Mouse (Mus musculus) heart, postnatal 10 days (tissue): ENCODE measurements around the gene Pcbp4. TPM values are rescaled to one million over a fixed set of nuclear protein-coding genes. Genes with fewer than 3 reads are reported as not detected.

ENCODE experiments used
- DNase-seq, 2 experiments: peaks; one replicate each; pipeline ENCODE4 v3.0.0; 2021
- intact Hi-C: fragments of 180-260 bp; cut with DNase I; formaldehyde crosslinking; loops from one replicate; pipeline ENCODE4 v1.15.1; 2025
- total RNA-seq, 2 experiments: library from RNA; stranded (reverse); gene quantifications; 2 replicates each; pipeline ENCODE4 v1.2.3; 2021

The Pcbp4 gene
- total RNA-seq, 2 experiments from 2014 or later: 77.4 to 89.6 TPM

DNA sequence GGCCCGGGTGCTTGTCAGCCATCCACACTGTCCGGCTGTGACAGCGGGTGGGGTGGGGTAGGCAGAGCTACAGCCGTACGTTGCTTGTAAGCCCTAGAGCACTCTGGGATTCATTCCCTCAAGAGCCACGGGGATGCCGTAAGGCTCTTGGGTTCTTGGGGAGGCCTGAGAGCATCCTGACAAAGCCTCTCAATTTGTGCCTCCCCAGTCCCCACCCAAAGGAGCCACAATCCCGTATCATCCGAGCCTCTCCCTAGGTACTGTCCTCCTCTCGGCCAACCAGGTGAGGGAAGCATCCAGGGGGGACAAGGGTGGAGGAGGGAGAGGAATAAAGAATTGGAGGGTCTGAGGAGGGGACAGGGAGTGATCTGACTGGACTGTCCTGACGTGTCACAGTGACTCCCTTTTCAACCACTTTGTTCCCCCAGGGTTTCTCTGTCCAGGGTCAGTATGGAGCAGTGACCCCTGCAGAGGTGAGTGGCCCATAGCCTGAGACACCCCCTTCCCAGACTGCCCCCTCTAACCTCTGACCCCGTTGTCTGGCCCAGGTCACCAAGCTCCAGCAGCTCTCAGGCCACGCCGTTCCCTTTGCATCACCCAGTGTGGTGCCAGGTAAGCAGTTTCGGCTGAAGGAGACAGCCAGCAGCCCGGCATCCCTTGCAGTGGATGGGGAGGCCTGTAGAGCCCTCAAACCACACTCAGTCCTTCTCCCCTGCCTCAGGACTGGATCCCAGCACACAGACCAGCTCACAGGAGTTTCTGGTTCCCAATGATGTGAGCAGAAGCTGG lies 8.7 kb downstream of the Pcbp4 start:
- DNase-seq: no peak
- intact Hi-C loops: no loop called here

DNA sequence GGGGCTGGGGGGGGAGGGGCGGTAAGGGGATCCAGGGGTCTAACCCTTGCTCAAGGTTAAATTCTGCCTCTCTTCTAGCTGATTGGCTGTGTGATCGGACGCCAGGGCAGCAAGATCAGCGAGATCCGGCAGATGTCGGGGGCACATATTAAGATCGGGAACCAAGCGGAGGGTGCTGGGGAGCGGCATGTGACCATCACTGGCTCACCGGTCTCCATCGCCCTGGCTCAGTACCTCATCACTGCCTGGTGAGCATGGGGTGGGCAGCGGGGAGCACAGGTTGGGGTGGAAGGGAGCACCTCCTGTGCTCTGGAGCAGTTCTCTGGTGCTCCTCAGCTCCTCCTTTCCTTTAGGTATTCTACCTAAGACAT lies 9.3 kb downstream of the Pcbp4 start:
- no peak for DNase-seq
- intact Hi-C loops: no loop called here

DNA sequence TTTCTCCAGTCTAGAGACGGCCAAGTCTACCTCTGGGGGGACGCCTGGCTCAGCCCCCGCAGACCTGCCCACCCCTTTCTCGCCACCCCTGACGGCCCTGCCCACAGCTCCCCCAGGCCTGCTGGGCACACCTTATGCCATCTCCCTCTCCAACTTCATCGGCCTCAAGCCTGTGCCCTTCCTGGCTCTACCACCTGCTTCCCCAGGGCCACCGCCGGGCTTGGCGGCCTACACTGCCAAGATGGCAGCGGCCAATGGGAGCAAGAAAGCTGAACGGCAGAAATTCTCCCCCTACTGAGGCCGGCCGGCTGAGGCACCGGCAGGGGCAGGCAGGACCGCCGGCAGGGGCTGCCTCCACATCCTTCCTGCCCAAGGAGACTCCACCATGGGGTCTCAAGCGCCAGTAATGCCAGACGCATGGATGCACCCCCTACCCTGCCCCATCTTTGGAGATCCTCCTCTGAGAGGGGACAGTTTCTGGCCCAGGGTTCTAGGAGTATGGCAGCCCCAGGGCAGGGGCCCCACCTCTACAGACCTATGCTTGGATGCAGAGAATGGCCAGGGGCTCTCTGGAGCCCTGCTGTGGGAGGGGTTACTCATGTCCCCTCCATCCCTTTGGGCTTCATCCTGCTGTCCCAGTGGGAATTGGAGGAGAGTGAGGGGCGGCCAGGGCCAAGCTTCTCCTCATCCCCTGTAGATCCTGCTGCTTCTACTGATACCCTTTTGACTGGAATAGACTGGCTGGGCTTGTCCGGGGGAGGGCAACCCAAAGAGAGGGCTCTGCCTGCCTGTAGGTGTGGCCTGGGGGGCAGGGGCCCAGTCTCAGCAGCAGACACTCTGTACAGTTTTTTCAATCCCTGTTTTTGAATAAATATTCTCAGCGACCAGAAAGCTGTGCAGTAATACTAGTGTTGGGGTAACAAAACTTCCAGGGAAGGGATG lies 10.3 kb downstream of the Pcbp4 start:
- no peak for DNase-seq
- intact Hi-C loops: no loop called here

DNA sequence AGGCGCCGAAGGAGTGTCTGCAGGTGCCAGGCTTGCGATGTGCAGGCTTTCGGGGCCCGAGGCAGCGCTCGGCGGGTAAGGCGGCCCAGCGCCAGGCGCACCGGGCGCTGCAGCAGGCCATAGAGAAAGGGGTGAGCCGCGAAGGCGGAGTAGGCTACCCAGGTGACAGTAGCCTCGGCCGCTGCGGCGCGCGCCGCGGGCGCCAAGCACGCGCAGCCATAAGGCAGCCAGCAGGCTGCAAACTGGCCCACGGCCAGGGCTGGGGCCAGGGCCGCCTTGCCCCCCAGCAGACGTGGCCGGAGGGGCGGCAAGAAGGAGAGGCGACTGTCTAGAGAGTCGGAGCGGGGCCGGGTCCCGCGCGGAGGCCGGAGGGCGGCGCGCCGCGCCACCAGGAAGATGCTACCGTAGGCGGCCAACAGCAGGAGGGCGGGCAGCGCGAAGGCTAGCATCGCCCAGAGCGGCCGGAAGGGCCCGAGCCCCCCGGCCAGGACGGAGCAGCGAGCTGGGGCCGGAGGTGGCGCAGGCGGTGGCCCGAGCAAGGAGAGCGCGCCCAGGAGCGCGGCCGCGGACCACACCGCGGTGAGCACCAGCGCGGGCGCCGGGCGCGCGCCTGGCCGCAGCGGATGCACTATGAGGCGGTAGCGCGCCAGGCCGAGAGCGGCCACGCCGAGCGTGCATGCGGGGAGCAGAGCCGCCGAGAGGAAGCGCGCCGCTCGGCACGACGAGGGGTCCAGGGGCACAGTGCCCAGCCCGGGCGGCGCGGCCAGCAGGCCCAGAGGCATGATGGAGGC lies 11.9 kb downstream of the Pcbp4 start:
- intact Hi-C loops: no loop called here
- peak; percentile 66 to 67 for DNase-seq

DNA sequence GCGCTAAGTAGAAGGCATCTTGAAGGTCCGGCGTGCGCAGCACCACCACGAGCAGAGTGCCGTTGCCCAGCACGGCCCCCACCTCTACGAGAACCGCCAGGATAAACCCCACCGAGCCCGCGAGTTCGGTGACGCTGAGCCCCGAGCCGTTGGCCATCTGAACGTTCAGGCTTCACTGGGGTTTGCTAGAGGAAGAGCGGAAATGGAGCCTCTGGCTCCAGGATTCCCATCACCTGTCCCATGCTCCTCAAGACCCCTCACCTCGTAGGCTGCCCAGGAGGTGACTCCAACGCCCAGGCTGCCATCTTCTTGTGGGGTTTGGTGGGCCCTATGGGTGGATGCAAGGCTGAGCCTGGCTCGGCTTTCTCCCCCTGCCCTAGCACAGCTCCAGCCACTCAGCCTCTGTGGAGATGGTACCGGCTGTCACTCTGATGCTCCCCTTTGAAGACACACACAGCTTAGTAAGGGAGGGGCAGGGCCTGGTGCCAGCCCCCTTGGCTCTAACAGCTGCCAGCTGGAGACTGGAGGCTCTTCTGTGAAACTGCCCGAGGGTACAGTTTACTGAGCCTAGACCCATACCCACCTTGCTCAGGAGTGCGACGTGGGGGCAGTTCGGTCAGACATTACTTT lies 12.6 kb downstream of the Pcbp4 start, which contains the start of gene Gpr62:
Gene Gpr62 (minus strand): TSS at position 368 of the 630 bp plus-strand sequence.
- DNase-seq: peak in 1 of 2 experiments; percentile 31

DNA sequence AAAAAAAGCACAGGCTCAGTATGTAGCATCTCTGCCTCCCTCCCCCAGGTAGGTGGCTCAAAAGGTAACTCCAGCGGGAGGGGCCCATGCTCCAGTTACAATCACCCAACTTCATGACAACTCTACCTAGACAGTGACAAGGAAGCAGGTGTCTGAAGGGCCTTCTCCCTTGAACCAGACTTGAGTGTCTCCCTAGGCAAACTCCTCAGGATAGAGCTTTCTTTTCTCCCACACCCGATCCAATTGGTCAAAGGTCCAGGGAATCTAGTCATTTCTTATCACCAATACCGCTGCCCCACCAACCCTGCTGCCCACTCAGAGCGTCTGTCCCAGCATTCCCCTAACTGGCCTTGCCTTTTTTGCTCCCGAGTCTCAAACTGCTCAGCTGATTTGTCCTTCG lies 13.6 kb downstream of the Pcbp4 start:
- intact Hi-C loops: no loop called here
- DNase-seq: no peak

More for the DNA sequence above, 12.6 kb downstream of the Pcbp4 start, which contains the start of gene Gpr62:
- intact Hi-C loops: no loop called here

DNA sequence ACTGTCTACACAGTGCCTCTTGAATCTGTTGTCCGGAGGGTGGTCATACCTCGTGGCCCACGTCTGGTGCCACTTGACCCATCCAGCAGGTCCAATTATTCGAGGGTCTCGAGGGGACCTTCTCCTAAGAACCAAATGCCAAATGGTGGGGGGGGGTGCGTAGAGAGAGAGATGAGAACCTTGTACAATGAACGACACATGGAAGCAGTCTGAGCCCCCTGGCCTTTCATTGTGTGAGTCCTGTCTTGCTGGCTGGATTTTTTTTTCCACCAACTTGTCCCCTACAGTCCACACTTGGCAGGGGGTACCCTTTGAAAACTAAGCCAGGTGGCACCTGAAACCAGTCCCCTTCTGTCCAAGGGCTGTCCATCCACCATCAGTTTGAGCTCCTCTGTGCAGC lies 14.7 kb downstream of the Pcbp4 start:
- DNase-seq: no peak
- intact Hi-C loops: no loop called here

DNA sequence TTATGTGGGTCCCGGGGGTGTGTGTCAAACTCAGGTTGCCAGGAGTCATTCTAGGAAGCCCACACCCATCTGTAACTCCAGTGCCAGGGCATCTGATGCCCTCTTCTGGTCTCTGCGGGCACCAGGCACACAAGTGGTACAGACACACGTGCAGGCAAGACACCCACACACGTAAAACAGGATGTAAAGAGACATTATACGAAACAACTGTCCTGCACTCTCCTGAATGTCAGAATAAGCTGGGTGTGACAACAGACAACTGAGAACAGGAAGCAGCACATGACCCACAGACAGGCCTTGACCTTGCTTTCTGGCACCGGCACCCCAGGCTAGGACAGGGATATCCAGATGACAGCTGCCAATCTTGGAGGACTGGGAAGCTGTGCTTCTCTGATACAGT lies 16.2 kb downstream of the Pcbp4 start:
- intact Hi-C loops: no loop called here
- DNase-seq: no peak

DNA sequence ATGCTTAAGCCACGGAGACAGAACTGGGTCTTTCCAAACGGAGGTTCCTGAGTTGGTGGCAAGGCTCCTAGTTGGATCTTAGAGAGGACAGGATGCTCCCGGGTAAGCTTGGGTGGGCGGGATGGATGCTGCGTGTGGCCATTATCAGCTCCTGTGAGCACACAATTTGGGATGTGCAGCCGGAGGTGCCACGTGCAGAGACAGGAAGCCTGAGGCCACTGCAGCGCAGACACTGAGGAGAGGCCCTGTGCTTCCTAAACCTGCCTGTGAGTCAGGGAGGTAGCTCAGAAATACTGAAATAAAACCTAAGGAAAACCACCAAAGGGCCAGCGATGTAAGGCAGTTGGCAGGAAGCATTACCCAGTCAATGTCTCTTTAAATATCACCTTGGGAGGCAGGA lies 16.7 kb downstream of the Pcbp4 start:
- intact Hi-C loops: no loop called here
- no peak for DNase-seq

DNA sequence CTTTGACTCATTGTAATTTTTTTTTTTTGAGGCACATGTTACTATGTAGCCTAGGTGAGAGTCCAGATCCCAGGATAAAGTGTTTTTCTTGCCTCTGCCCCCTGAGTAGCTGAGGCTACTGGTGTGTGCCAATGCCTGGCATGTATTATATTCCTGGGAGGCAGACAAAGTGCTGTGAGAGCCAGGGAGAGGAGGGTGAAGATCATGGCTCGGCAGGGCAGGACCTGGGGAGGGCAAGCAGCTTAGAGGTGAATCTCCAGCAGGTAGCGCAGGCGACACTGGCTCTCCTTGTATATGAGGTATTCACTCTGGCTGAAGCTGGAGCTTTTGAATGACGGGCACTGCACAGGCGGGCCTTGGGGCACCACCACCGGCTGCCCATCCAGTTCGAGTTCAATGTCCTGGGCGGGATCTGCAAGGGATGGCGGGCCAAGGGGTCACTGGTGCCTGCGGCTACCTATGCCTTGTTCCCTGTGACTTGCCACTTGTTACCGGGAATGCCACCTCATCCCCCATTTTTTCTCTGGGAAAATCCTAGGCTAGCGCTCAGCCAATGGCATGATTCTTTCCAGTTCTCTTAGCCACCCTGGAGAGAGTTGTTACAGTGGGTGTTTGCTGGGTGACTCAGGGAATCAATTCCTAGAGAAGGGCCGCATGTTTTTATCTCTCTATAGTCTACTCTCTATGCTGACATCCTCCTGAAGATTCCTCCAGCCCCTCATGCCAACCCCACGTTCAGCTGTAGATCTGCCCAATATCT lies 18.1 kb downstream of the Pcbp4 start:
- DNase-seq: no peak
- intact Hi-C loops: no loop called here

DNA sequence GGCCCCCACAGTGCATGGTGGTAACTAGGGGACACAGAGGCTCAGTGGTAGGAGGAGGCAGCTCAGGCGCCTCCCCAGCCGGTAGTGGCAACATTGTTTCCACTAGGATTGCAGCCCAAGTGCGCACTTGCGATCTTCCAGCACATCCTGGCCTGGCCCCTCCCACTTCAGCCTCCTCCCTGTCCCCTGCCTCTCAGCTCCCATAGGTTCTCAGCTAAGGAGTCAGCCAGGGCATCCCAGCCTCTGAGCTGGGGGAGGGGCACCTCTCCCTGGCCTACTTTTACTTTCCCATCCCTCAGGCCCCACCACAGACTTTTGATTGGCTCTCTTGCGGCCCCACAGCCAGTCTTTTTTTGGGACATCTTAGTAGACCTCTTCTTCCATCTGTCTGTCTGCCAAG lies 18.8 kb downstream of the Pcbp4 start:
- intact Hi-C loops: loop anchor here (2.0 kb wide), 1 partner anchor 183 kb away; no protein-coding TSS in a partner anchor
- DNase-seq: peak; percentile 76 to 77

DNA sequence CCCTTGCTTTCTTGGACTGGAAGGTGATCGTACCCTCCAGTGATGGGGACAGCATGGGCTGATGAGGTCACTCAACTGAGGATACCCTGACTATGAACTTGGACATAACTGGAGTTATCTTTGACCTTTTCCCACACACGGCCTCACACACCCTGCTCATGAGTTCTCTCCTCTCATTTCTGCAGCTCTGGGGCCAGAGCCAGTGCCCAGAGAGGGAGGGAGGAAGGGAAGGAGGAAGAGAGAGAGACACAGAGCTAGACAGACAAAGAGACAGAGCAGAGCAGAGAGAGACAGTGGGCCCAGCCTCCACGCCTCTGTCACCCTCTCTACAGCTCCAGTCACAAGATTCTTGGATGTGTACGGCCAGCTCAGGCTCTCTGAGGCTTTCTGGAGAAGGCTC lies 19.2 kb downstream of the Pcbp4 start:
- no peak for DNase-seq
- intact Hi-C loops: loop anchor here (2.0 kb wide), 1 partner anchor 184 kb away; no protein-coding TSS in a partner anchor

DNA sequence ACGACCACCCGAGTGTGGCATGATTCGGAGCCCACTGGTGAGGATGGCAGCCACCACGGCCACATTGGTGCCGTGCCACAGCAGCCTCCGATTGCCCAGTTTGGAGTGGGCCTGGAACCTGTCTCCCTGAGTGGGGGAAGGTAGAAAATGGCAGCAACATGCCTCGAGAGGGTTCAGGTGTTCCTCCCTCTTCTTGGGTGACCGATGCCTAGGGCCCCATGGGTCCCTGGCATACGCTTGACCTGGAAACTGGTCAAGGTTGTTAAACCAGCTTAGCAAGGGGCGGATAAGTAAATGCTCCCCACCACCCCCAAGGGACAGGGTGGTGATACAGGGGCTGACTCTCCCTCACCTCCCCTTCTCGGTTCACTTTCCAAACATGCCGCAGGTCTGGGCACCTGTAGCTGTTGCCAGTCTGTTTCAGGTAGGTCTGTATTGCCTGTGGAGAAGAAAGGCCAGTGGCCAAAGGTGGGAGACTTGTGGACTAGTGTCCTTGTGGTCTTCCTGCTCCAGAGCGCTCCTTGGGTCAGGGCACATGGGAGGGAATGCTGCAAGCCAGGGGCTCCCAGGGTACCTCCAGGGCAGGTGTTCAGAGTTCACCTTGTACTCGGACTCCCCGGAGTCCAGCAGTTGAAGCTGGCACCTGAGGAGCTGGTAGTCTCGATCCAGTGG lies 20.1 kb downstream of the Pcbp4 start:
- DNase-seq: no peak
- intact Hi-C loops: loop anchor here (2.0 kb wide), 1 partner anchor 184 kb away; no protein-coding TSS in a partner anchor

DNA sequence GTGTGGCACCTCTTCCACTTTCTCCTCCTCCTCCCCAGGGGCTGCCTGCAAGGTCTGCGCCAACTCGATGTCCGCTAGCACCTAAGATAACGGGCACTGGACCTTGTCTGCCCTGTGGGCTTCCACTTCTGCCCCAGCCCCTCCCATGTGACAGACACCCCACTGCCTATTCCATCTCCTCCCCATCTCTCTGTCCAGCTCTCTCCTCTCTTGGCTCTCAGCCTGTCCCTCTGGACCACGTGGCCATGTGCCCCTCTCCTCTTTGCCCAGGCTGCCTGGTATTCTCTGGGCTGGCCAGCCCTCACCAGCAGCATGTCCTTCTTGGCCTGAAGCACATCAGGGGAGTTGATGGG lies 20.6 kb downstream of the Pcbp4 start:
- intact Hi-C loops: loop anchor here (2.0 kb wide), 1 partner anchor 185 kb away; no protein-coding TSS in a partner anchor
- no peak for DNase-seq

DNA sequence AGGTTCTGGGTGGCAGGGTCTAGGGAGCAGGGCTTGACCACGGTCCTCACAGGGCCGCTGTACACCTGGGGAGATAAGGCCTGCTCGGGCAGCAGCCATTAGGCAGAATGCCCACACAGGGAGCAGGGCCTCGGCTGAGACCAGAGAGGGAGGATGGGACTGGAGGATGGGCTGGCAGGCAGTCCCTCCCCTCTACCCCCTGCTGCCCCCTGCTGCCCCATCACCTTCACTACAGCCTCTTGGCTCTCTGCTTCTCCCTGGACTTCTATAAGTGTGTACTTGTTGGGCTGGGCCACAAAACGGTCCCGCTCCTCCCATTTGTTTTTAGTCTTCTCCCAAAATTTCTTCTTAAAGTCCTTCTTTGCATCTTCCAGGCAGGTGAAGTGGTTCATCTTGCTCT lies 21.4 kb downstream of the Pcbp4 start:
- peak; percentile 76 to 85 for DNase-seq
- intact Hi-C loops: no loop called here

DNA sequence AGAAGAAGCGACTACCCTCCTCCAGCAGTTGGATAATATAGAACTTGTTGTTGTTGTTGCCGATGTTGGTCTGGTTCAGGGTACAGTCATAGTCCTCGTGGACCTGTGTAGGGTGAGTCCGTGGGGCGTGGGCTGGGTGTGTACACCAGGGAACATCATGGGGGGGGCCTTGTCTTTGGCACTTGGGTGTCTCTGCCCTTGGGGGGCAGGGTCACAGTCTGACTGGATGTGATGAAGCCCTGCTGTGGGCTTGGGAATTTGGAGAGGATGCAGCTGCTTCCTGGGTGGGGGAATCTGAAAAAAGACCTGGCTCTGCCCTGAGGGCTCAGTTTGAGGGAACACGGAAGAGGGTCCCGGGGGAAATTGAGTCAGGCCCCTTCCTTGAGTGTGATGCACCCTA lies 22.0 kb downstream of the Pcbp4 start:
- intact Hi-C loops: loop anchor here (5.0 kb wide), 1 partner anchor 168 kb away; no protein-coding TSS in a partner anchor
- DNase-seq: peak in 1 of 2 experiments; percentile 59

DNA sequence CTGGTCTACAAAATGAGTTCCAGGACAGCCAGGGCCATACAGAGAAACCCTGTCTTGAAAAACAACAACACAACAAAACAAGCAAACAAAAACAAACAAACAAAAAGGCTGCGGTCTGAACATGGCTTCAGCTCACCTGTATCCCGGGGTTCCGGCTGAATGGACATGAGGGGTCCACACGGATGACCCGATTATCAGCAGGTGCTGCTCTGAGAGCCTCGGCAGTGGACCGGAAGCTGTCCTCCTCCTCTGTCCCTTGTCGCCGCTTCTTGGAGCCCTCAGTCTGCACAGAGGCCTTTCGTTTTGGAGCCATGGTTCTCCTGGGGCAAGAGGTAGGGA lies 22.5 kb downstream of the Pcbp4 start, which contains the start of gene Rrp9:
Gene Rrp9 (plus strand): TSS at position 301 of the 339 bp plus-strand sequence.
- no peak for DNase-seq
- intact Hi-C loops: loop anchor here (1.0 to 5.0 kb wide), 4 partner anchors 27 to 193 kb away; partner anchors contain the start of gene Rpl29
